Mouse (Mus musculus) heart, postnatal 0 days (tissue): Measurements from ENCODE around the gene 1810062G17Rik.

Experiments
- CTCF ChIP-seq: IDR thresholded peaks from 2 replicates; pipeline ENCODE4 v1.5.1; 2016; ENCODE audit warnings: antibody characterized with exemption, control low read depth, low read depth
- EP300 ChIP-seq: IDR thresholded peaks from 2 replicates; pipeline ENCODE4 v1.6.1; 2016; ENCODE audit warnings: antibody characterized with exemption, low read depth

GRCm38 (mm10) chr3:36468871-36469270, 6.9 kb upstream of the 1810062G17Rik start:
- TF ChIP-seq CTCF (no peak), EP300 (no peak)
